Mouse (Mus musculus) layer of hippocampus, postnatal 36 days (tissue): ENCODE results near the gene Itgav. TPM values are rescaled to one million over a fixed set of nuclear protein-coding genes. Genes with fewer than 3 reads are reported as not detected.
A peak's percentile ranks its signal among the peaks of the same experiment; 100 is the strongest.

ENCODE experiments used
- DNase-seq, 2 experiments: peaks; one replicate each; pipeline ENCODE4 v3.0.0; 2022
- total RNA-seq, 2 experiments: library from RNA; stranded (reverse); gene quantifications; 2 replicates each; pipeline ENCODE4 v1.2.3; 2021

Gene Itgav
- total RNA-seq: 10 to 100 TPM; 58.6 to 60.5 TPM

GRCm38 (mm10) chr2:83723921-83724826 is at the start of gene Itgav:
TSS of gene Itgav (plus strand) at chr2:83724397.
- DNase-seq: peak; percentile 89

- DNase-seq: no peak
Measured at GRCm38 (mm10) chr2:83674421-83674820, 49.8 kb upstream of the Itgav start.

- DNase-seq: no peak
Measured at GRCm38 (mm10) chr2:83674896-83675295, 49.3 kb upstream of the Itgav start.

- no peak for DNase-seq
Measured at GRCm38 (mm10) chr2:83675681-83676080, 48.5 kb upstream of the Itgav start.

- DNase-seq: no peak
Measured at GRCm38 (mm10) chr2:83676226-83676870, 47.8 kb upstream of the Itgav start.

- DNase-seq: no peak
Measured at GRCm38 (mm10) chr2:83681332-83681731, 42.9 kb upstream of the Itgav start.

GRCm38 (mm10) chr2:83681785-83682184 is 42.4 kb upstream of the Itgav start:
- no peak for DNase-seq

- no peak for DNase-seq
Measured at GRCm38 (mm10) chr2:83682282-83682681, 41.9 kb upstream of the Itgav start.

- no peak for DNase-seq
Measured at GRCm38 (mm10) chr2:83683731-83684519, 40.3 kb upstream of the Itgav start.

- DNase-seq: no peak
Measured at GRCm38 (mm10) chr2:83684691-83685090, 39.5 kb upstream of the Itgav start.

- DNase-seq: no peak
Measured at GRCm38 (mm10) chr2:83690372-83690771, 33.8 kb upstream of the Itgav start.

GRCm38 (mm10) chr2:83692651-83693545 is 31.3 kb upstream of the Itgav start:
- DNase-seq: no peak

- DNase-seq: no peak
Measured at GRCm38 (mm10) chr2:83694061-83694460, 30.1 kb upstream of the Itgav start.

- DNase-seq: no peak
Measured at GRCm38 (mm10) chr2:83695345-83696247, 28.6 kb upstream of the Itgav start.

GRCm38 (mm10) chr2:83698484-83698883 is 25.7 kb upstream of the Itgav start:
- no peak for DNase-seq

GRCm38 (mm10) chr2:83699324-83699723 is 24.9 kb upstream of the Itgav start:
- no peak for DNase-seq

GRCm38 (mm10) chr2:83700667-83701066 is 23.5 kb upstream of the Itgav start:
- no peak for DNase-seq

GRCm38 (mm10) chr2:83702411-83702810 is 21.8 kb upstream of the Itgav start:
- DNase-seq: no peak

GRCm38 (mm10) chr2:83705580-83706158 is 18.5 kb upstream of the Itgav start:
- no peak for DNase-seq

- DNase-seq: no peak
Measured at GRCm38 (mm10) chr2:83709896-83710524, 14.2 kb upstream of the Itgav start.
